8 mouse cellular contexts compared by ENCODE assay signal in the genomic region with DNA sequence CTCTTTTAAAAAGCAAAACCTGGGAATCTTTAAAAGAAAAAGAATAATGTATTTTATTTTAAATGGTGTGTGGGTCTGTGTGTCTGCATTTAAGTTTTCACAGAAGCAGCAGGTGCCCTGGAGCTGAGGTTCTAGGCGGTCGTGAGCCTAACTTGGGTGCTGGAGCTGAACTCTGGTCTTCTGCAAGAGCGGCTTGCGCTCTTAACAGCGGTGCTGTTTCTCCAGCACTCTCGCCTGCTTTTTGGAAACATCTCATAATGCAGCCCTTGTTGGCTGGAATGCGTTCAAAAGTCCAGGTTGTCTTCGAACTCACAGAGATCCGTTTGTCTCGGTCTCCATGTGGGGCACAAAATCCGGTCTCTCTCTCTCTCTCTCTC. TPM values are rescaled to one million over a fixed set of nuclear protein-coding genes. Genes with fewer than 3 reads are reported as not detected.
DNase-seq lines count a peak whose midpoint lies in the region; ATAC-seq and TF ChIP-seq lines count a peak whose summit lies in the region.

No protein-coding gene starts in this region.

- TF ChIP-seq EP300 in CH12.LX (IDR thresholded peaks at IDR 0.05; ENCODE audit: low read length): no peak

- H3K4me3 ChIP-seq in heart, embryonic 10.5 days: peak overlapping the region; percentile 82
- peak overlapping the region; percentile 40 to 80 (median 45) for H3K4me3 ChIP-seq in CH12.LX (replicated peaks in 1 of 3; ENCODE audit: low read depth in 2 of 3, low read length in 2 of 3, poor library complexity in 1 of 3)
- peak overlapping the region; percentile 65 for H3K4me3 ChIP-seq in embryonic facial prominence, embryonic 14.5 days (ENCODE audit: low read depth, low read length)
- peak overlapping the region; percentile 87 for H3K4me3 ChIP-seq in intestine, embryonic 14.5 days (ENCODE audit: low read depth, low read length)
- peak overlapping the region; percentile 15; the same call in 1 of the 2 replicates for H3K4me3 ChIP-seq in macrophage (ENCODE audit: inconsistent target)

- no peak for DNase-seq in heart, embryonic 10.5 days (ENCODE audit: low spot score)
- DNase-seq in heart, adult 8-10 months (ENCODE audit: low spot score): no peak
- no peak for DNase-seq in CH12.LX (ENCODE audit: extremely low read depth)
- peak; percentile 22 for DNase-seq in embryonic facial prominence, embryonic 14.5 days (ENCODE audit: low spot score)
- peak; percentile 64 for DNase-seq in intestine, embryonic 14.5 days (ENCODE audit: low spot score)
- DNase-seq in left cerebral cortex, postnatal 4 days: no peak

- no peak for TF ChIP-seq CTCF in CH12.LX (conservative IDR thresholded peaks at IDR 0.05 in 1 of 2, IDR thresholded peaks at IDR 0.05 in 1 of 2; ENCODE audit: low read depth in 2 of 2, low read length in 2 of 2)

- H3K4me2 ChIP-seq in CH12.LX (ENCODE audit: insufficient read depth, low read depth, poor library complexity, severe bottlenecking): peak overlapping the region; percentile 91
- peak overlapping the region; percentile 76 for H3K4me2 ChIP-seq in embryonic facial prominence, embryonic 14.5 days (ENCODE audit: low read depth, low read length)
- H3K4me2 ChIP-seq in intestine, embryonic 14.5 days (ENCODE audit: low read length): peak overlapping the region; percentile 77

- H3K27me3 ChIP-seq in heart, embryonic 10.5 days (ENCODE audit: insufficient read depth, poor library complexity, severe bottlenecking): no peaks in the 10 kb centered on the region
- no peaks in the 10 kb centered on the region for H3K27me3 ChIP-seq in CH12.LX (replicated peaks)
- no peaks in the 10 kb centered on the region for H3K27me3 ChIP-seq in embryonic facial prominence, embryonic 14.5 days (replicated peaks; ENCODE audit: control insufficient read depth, insufficient read depth, low read length)
- H3K27me3 ChIP-seq in intestine, embryonic 14.5 days (replicated peaks; ENCODE audit: control insufficient read depth, insufficient read depth, low read length): no peaks in the 10 kb centered on the region

- no peak for TF ChIP-seq POLR2A in CH12.LX (IDR thresholded peaks at IDR 0.05; ENCODE audit: low read depth, low read length)

- H3K9ac ChIP-seq in CH12.LX (ENCODE audit: insufficient read depth, low read depth): peak overlapping the region; percentile 86
- peak overlapping the region; percentile 76 for H3K9ac ChIP-seq in embryonic facial prominence, embryonic 14.5 days (ENCODE audit: low read depth, low read length)
- peak overlapping the region; percentile 89 for H3K9ac ChIP-seq in intestine, embryonic 14.5 days (ENCODE audit: low read length)

- dilution Hi-C loops in CH12.LX (cut with MboI; ENCODE audit: extremely low pct_ligation_motif_present, extremely low pct_unique_long_range_greater_than_20kb, low sequenced_read_pairs): no loop called here

- H3K27ac ChIP-seq in heart, embryonic 10.5 days: peak overlapping the region; percentile 95
- no peak overlapping the region for H3K27ac ChIP-seq in CH12.LX (ENCODE audit: insufficient read depth, low read depth)
- peak overlapping the region; percentile 95 for H3K27ac ChIP-seq in embryonic facial prominence, embryonic 14.5 days (replicated peaks; ENCODE audit: low read depth, low read length)
- H3K27ac ChIP-seq in intestine, embryonic 14.5 days (ENCODE audit: low read depth): peak overlapping the region; percentile 98
- H3K27ac ChIP-seq in macrophage: peak overlapping the region; percentile 47

- H3K79me2 ChIP-seq in CH12.LX (replicated peaks; ENCODE audit: control insufficient read depth, extremely low read depth, insufficient read depth, poor library complexity, severe bottlenecking) (peaks cover 22% of the 10 kb centered on the region), macrophage (ENCODE audit: inconsistent target) (peaks cover 25% of the 10 kb centered on the region)

- intact Hi-C loops in left cerebral cortex, postnatal 4 days (cut with DNase I): no loop called here

- no peaks in the 10 kb centered on the region for H3K9me3 ChIP-seq in heart, embryonic 10.5 days
- H3K9me3 ChIP-seq in CH12.LX (replicated peaks; ENCODE audit: low read length): no peaks in the 10 kb centered on the region
- H3K9me3 ChIP-seq in embryonic facial prominence, embryonic 14.5 days (ENCODE audit: control insufficient read depth, low read length): no peaks in the 10 kb centered on the region
- H3K9me3 ChIP-seq in intestine, embryonic 14.5 days (ENCODE audit: control insufficient read depth, low read length): no peaks in the 10 kb centered on the region

- in situ Hi-C loops in CH12.LX (cut with MboI; ENCODE audit: low pct_ligation_motif_present, low pct_unique_long_range_greater_than_20kb, low sequenced_read_pairs): no loop called here

- 15% methylated on average over 11 of the region's 11 CpGs for WGBS in heart, embryonic 10.5 days
- 5% methylated on average over 11 of the region's 11 CpGs for WGBS in embryonic facial prominence, embryonic 14.5 days
- WGBS in intestine, embryonic 14.5 days: 11% methylated on average over 11 of the region's 11 CpGs
- 32% methylated on average over 11 of the region's 11 CpGs for WGBS in macrophage (ENCODE audit: missing documents)

- peaks cover 28% of the 10 kb centered on the region for H3K36me3 ChIP-seq in heart, embryonic 10.5 days
- H3K36me3 ChIP-seq in CH12.LX (replicated peaks in 1 of 2; ENCODE audit: control insufficient read depth in 1 of 2, insufficient read depth in 1 of 2, low read length in 1 of 2): peaks cover 21 to 27% of the 10 kb centered on the region in 2 experiments
- H3K36me3 ChIP-seq in embryonic facial prominence, embryonic 14.5 days (ENCODE audit: control insufficient read depth, insufficient read depth, low read length): peaks cover 29% of the 10 kb centered on the region
- peaks cover 27% of the 10 kb centered on the region for H3K36me3 ChIP-seq in intestine, embryonic 14.5 days (ENCODE audit: control insufficient read depth, insufficient read depth, low read length)
- peaks cover 18% of the 10 kb centered on the region for H3K36me3 ChIP-seq in macrophage (ENCODE audit: inconsistent target)

- TF ChIP-seq RAD21 in CH12.LX (IDR thresholded peaks at IDR 0.05; ENCODE audit: low read depth, low read length): no peak

- peaks cover 19% of the 10 kb centered on the region for H3K4me1 ChIP-seq in heart, embryonic 10.5 days
- peaks cover 3 to 40% of the 10 kb centered on the region in 2 experiments; a peak in 3 of 4 replicates for H3K4me1 ChIP-seq in CH12.LX (ENCODE audit: control insufficient read depth in 1 of 2, insufficient read depth in 2 of 2)
- H3K4me1 ChIP-seq in embryonic facial prominence, embryonic 14.5 days (ENCODE audit: control insufficient read depth, insufficient read depth, low read length): peaks cover 9% of the 10 kb centered on the region; the same call in 1 of the 2 replicates
- peaks cover 18% of the 10 kb centered on the region for H3K4me1 ChIP-seq in intestine, embryonic 14.5 days (replicated peaks; ENCODE audit: control insufficient read depth, insufficient read depth, low read length)

- ATAC-seq in embryonic facial prominence, embryonic 14.5 days (ENCODE audit: low read depth): peak; percentile 15
- peak; percentile 22 for ATAC-seq in intestine, embryonic 14.5 days (replicated peaks; ENCODE audit: low FRiP score, low TSS enrichment, low read depth)
- ATAC-seq in frontal cortex, adult (ENCODE audit: low TSS enrichment): no peak

RNA-seq across cellular contexts. Expression of a gene that starts 0.5 kb away (rescaled TPM):
- polyA plus RNA-seq in heart, embryonic 10.5 days (2016; fragmentation: Nextera tagmentation; extraction: Ambion mirVana): 106 and 110 TPM in 2 replicates
- total RNA-seq in heart, adult 8-10 months (2022): 1 to 10 TPM; 8.0 to 8.8 (median 8.5) TPM
- total RNA-seq in CH12.LX (2012; rRNA removed): 38.9 and 47.1 TPM in 2 replicates
- 79.3 and 86.9 TPM in 2 replicates for total RNA-seq in CH12.LX (2014; rRNA removed)
- 75.3 and 89.2 TPM in 2 replicates for polyA plus RNA-seq in CH12.LX (2012; ENCODE audit: insufficient read length, low read depth)
- polyA plus RNA-seq in embryonic facial prominence, embryonic 14.5 days (2014; fragmentation: Nextera tagmentation; extraction: Ambion mirVana): 99.2 and 105 TPM in 2 replicates
- polyA plus RNA-seq in intestine, embryonic 14.5 days (2014; fragmentation: Nextera tagmentation; extraction: Ambion mirVana): 89.0 and 93.2 TPM in 2 replicates
- 10 to 100 TPM; 13.7 to 60.7 (median 35.3) TPM for total RNA-seq in macrophage (2018; cell fraction: chromatin; rRNA removed)
- total RNA-seq in macrophage (2018; cell fraction: cytosol; rRNA removed): 10 to 100 TPM in 25 of 26 experiments, 1 to 10 TPM in 1; 8.9 to 20.8 (median 17.8) TPM
- 10 to 100 TPM; 14.6 to 95.9 (median 30.6) TPM for total RNA-seq in macrophage (2018; cell fraction: nucleus; rRNA removed)
- 13.4 to 29.6 TPM (median 22.8 TPM) in 3 replicates for polyA plus RNA-seq in macrophage (2018)
- 10 to 100 TPM in 1 of 2 experiments, 1 to 10 TPM in 1; 8.1 to 10.0 TPM for total RNA-seq in left cerebral cortex, postnatal 4 days (2021)

RNA-seq across cellular contexts. Expression of a gene that starts 1.3 kb away (rescaled TPM):
- polyA plus RNA-seq in heart, embryonic 10.5 days (2016; fragmentation: Nextera tagmentation; extraction: Ambion mirVana): 0.75 and 0.89 TPM in 2 replicates
- total RNA-seq in heart, adult 8-10 months (2022): under 1 TPM; 0.29 to 0.79 (median 0.44) TPM
- total RNA-seq in CH12.LX (2012; rRNA removed) (7.1 and 7.6 TPM in 2 replicates), CH12.LX (2014; rRNA removed) (5.3 and 5.5 TPM in 2 replicates)
- polyA plus RNA-seq in CH12.LX (2012; ENCODE audit: insufficient read length, low read depth) (8.8 and 9.4 TPM in 2 replicates), macrophage (2018) (0.29 to 0.67 TPM (median 0.53 TPM) in 3 replicates)
- 14.0 and 14.6 TPM in 2 replicates for polyA plus RNA-seq in embryonic facial prominence, embryonic 14.5 days (2014; fragmentation: Nextera tagmentation; extraction: Ambion mirVana)
- polyA plus RNA-seq in intestine, embryonic 14.5 days (2014; fragmentation: Nextera tagmentation; extraction: Ambion mirVana): 1.2 TPM in 2 replicates
- total RNA-seq in macrophage (2018; cell fraction: chromatin; rRNA removed): under 1 TPM in 2 of 26 experiments, not detected in 24; 0.41 to 0.51 TPM
- under 1 TPM; 0.17 to 0.88 (median 0.39) TPM for total RNA-seq in macrophage (2018; cell fraction: cytosol; rRNA removed)
- total RNA-seq in macrophage (2018; cell fraction: nucleus; rRNA removed): 1 to 10 TPM in 4 of 26 experiments, under 1 TPM in 9, not detected in 13; 0.28 to 2.2 (median 0.64) TPM
- total RNA-seq in left cerebral cortex, postnatal 4 days (2021): 1 to 10 TPM in 1 of 2 experiments, under 1 TPM in 1; 0.50 to 1.6 TPM

RNA-seq across cellular contexts. Expression of a gene that starts 9.2 kb away (rescaled TPM):
- polyA plus RNA-seq in heart, embryonic 10.5 days (2016; fragmentation: Nextera tagmentation; extraction: Ambion mirVana): 66.2 and 69.1 TPM in 2 replicates
- total RNA-seq in heart, adult 8-10 months (2022): 10 to 100 TPM; 84.0 to 87.9 (median 85.0) TPM
- total RNA-seq in CH12.LX (2012; rRNA removed) (22.0 and 27.4 TPM in 2 replicates), CH12.LX (2014; rRNA removed) (28.9 and 34.4 TPM in 2 replicates)
- polyA plus RNA-seq in CH12.LX (2012; ENCODE audit: insufficient read length, low read depth) (20.4 and 20.6 TPM in 2 replicates), macrophage (2018) (97.5 to 143 TPM (median 120 TPM) in 3 replicates)
- polyA plus RNA-seq in embryonic facial prominence, embryonic 14.5 days (2014; fragmentation: Nextera tagmentation; extraction: Ambion mirVana): 74.7 and 75.4 TPM in 2 replicates
- 59.4 and 64.4 TPM in 2 replicates for polyA plus RNA-seq in intestine, embryonic 14.5 days (2014; fragmentation: Nextera tagmentation; extraction: Ambion mirVana)
- total RNA-seq in macrophage (2018; cell fraction: chromatin; rRNA removed): 100 to 1,000 TPM in 9 of 26 experiments, 10 to 100 TPM in 17; 45.7 to 192 (median 87.8) TPM
- 100 to 1,000 TPM; 107 to 165 (median 130) TPM for total RNA-seq in macrophage (2018; cell fraction: cytosol; rRNA removed)
- 100 to 1,000 TPM in 18 of 26 experiments, 10 to 100 TPM in 8; 85.9 to 188 (median 116) TPM for total RNA-seq in macrophage (2018; cell fraction: nucleus; rRNA removed)
- total RNA-seq in left cerebral cortex, postnatal 4 days (2021): 100 to 1,000 TPM; 113 TPM

RNA-seq across cellular contexts. Expression of a gene that starts 31.4 kb away (rescaled TPM):
- polyA plus RNA-seq in heart, embryonic 10.5 days (2016; fragmentation: Nextera tagmentation; extraction: Ambion mirVana): 11.8 and 15.7 TPM in 2 replicates
- total RNA-seq in heart, adult 8-10 months (2022): 10 to 100 TPM; 23.1 to 28.7 (median 25.9) TPM
- total RNA-seq in CH12.LX (2012; rRNA removed) (8.3 and 10.5 TPM in 2 replicates), CH12.LX (2014; rRNA removed) (10.9 and 11.4 TPM in 2 replicates)
- polyA plus RNA-seq in CH12.LX (2012; ENCODE audit: insufficient read length, low read depth) (9.0 TPM in 2 replicates), macrophage (2018) (2.9 to 4.7 TPM (median 4.4 TPM) in 3 replicates)
- polyA plus RNA-seq in embryonic facial prominence, embryonic 14.5 days (2014; fragmentation: Nextera tagmentation; extraction: Ambion mirVana): 11.1 and 14.4 TPM in 2 replicates
- polyA plus RNA-seq in intestine, embryonic 14.5 days (2014; fragmentation: Nextera tagmentation; extraction: Ambion mirVana): 9.8 and 12.7 TPM in 2 replicates
- total RNA-seq in macrophage (2018; cell fraction: chromatin; rRNA removed): 1 to 10 TPM in 3 of 26 experiments, under 1 TPM in 10, not detected in 13; 0.23 to 1.7 (median 0.38) TPM
- total RNA-seq in macrophage (2018; cell fraction: cytosol; rRNA removed): 1 to 10 TPM; 1.1 to 4.9 (median 1.8) TPM
- 1 to 10 TPM in 21 of 26 experiments, under 1 TPM in 5; 0.59 to 5.2 (median 1.5) TPM for total RNA-seq in macrophage (2018; cell fraction: nucleus; rRNA removed)
- 10 to 100 TPM; 10.5 to 11.0 TPM for total RNA-seq in left cerebral cortex, postnatal 4 days (2021)

RNA-seq across cellular contexts. Expression of a gene that starts 39.4 kb away (rescaled TPM):
- polyA plus RNA-seq in heart, embryonic 10.5 days (2016; fragmentation: Nextera tagmentation; extraction: Ambion mirVana): 3.9 and 4.4 TPM in 2 replicates
- 10 to 100 TPM; 11.3 to 12.9 (median 12.6) TPM for total RNA-seq in heart, adult 8-10 months (2022)
- 5.9 and 6.6 TPM in 2 replicates for total RNA-seq in CH12.LX (2012; rRNA removed)
- total RNA-seq in CH12.LX (2014; rRNA removed): 3.4 TPM in 2 replicates
- polyA plus RNA-seq in CH12.LX (2012; ENCODE audit: insufficient read length, low read depth): 9.0 and 9.5 TPM in 2 replicates
- 16.7 and 17.0 TPM in 2 replicates for polyA plus RNA-seq in embryonic facial prominence, embryonic 14.5 days (2014; fragmentation: Nextera tagmentation; extraction: Ambion mirVana)
- polyA plus RNA-seq in intestine, embryonic 14.5 days (2014; fragmentation: Nextera tagmentation; extraction: Ambion mirVana): 5.9 and 7.7 TPM in 2 replicates
- total RNA-seq in macrophage (2018; cell fraction: chromatin; rRNA removed): 100 to 1,000 TPM in 1 of 26 experiments, 10 to 100 TPM in 17, 1 to 10 TPM in 8; 4.1 to 123 (median 12.0) TPM
- 1 to 10 TPM; 2.4 to 8.6 (median 4.7) TPM for total RNA-seq in macrophage (2018; cell fraction: cytosol; rRNA removed)
- total RNA-seq in macrophage (2018; cell fraction: nucleus; rRNA removed): 10 to 100 TPM in 9 of 26 experiments, 1 to 10 TPM in 17; 3.6 to 77.8 (median 8.2) TPM
- 3.4 to 9.7 TPM (median 7.0 TPM) in 3 replicates for polyA plus RNA-seq in macrophage (2018)
- 1 to 10 TPM; 7.5 to 7.7 TPM for total RNA-seq in left cerebral cortex, postnatal 4 days (2021)

Comparison
In these comparisons a context has a peak if more than half of its experiments do, and no peak if none do; other contexts are left out.
1. DNase-seq: peak in embryonic facial prominence, embryonic 14.5 days (single experiment) and intestine, embryonic 14.5 days (single experiment); none in heart, embryonic 10.5 days (single experiment), heart, adult 8-10 months (single experiment), CH12.LX (single experiment) and left cerebral cortex, postnatal 4 days (single experiment).
2. H3K4me3 ChIP-seq: peak in every context shown above with its lines; median percentile 87 in intestine, embryonic 14.5 days; 82 in heart, embryonic 10.5 days; 65 in embryonic facial prominence, embryonic 14.5 days; 45 in CH12.LX; 15 in macrophage.
3. Peak in every context shown above with its lines, with median percentiles within 50 percentile points of each other: H3K4me2 ChIP-seq and H3K9ac ChIP-seq.